Mouse (Mus musculus) ES-Bruce4 (cell line): ENCODE results near the gene Hopx. TPM values are rescaled to one million over a fixed set of nuclear protein-coding genes. Genes with fewer than 3 reads are reported as not detected.

Source experiments
- H3K27ac ChIP-seq: 2 replicates; pipeline ENCODE4 v1.5.1; 2012; ENCODE audit warnings: low read length, inconsistent platforms; ENCODE audit not compliant: insufficient read depth
- H3K27me3 ChIP-seq: 2 replicates; pipeline ENCODE4 v1.6.1; 2012; ENCODE audit warnings: mild to moderate bottlenecking, low read length, inconsistent platforms; ENCODE audit not compliant: control insufficient read depth, poor library complexity, insufficient read depth, severe bottlenecking
- H3K36me3 ChIP-seq: 2 replicates; pipeline ENCODE4 v1.6.1; 2012; ENCODE audit warnings: inconsistent platforms, mild to moderate bottlenecking, low read length, moderate library complexity; ENCODE audit not compliant: control insufficient read depth, poor library complexity, insufficient read depth, severe bottlenecking
- H3K4me1 ChIP-seq: one replicate; pipeline ENCODE4 v1.8.1; 2011; ENCODE audit warnings: low read length; ENCODE audit not compliant: control insufficient read depth, insufficient read depth
- H3K4me3 ChIP-seq: 2 replicates; pipeline ENCODE4 v1.5.1; 2011; ENCODE audit warnings: low read depth, mild to moderate bottlenecking, low read length
- H3K9ac ChIP-seq: 2 replicates; pipeline ENCODE4 v1.6.1; 2012; ENCODE audit warnings: low read depth, mild to moderate bottlenecking, inconsistent platforms; ENCODE audit not compliant: poor library complexity, severe bottlenecking
- H3K9me3 ChIP-seq: replicated peaks from 2 replicates; pipeline ENCODE4 v1.6.1; 2012; ENCODE audit warnings: mild to moderate bottlenecking, low read length, inconsistent platforms; ENCODE audit not compliant: control insufficient read depth, poor library complexity, insufficient read depth, severe bottlenecking
- CTCF ChIP-seq: IDR thresholded peaks from one replicate; pipeline ENCODE4 v1.8.1; 2011; ENCODE audit warnings: low read depth, low read length
- EP300 ChIP-seq: IDR thresholded peaks from 2 replicates; pipeline ENCODE4 v1.6.1; 2011; ENCODE audit warnings: low read depth, low read length; ENCODE audit not compliant: insufficient read depth
- POLR2A ChIP-seq: IDR thresholded peaks from one replicate; pipeline ENCODE4 v1.8.1; 2011; ENCODE audit warnings: low read length; ENCODE audit not compliant: insufficient read depth
- polyA plus RNA-seq: library from polyadenylated mRNA; stranded (reverse); fragments of >200 nt; gene quantifications from 2 replicates; pipeline ENCODE4 v1.2.4, GENCODE M21; 2011; ENCODE audit warnings: low read depth; ENCODE audit not compliant: missing spikeins, insufficient read depth, insufficient read length

The Hopx gene
- polyA plus RNA-seq, 1 experiment, result 8.9 TPM

DNA sequence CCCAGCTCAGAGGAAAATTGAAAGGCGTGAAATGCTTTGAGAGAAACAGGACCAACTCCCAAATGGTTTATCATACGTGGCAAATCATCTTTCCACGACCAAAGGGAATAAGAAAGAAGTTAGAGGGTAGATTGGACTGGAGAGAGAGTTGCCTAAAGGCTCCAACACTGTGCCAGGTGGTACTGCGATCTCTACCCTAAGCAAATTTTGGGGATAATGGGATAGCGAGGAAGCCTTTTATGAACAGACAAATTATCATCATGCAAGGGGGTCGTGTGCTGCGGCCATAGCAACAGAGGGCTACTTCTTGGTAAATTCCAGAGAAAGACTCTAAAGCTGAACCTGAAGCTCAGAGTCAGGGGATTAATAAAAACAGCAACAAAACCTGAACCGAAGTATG lies 21.0 kb downstream of the Hopx start:
- H3K36me3 ChIP-seq, result no peaks in the 10 kb centered on the region
- H3K27ac ChIP-seq, result no peak overlapping the region
- H3K27me3 ChIP-seq, result peaks cover 11% of the 10 kb centered on the region; the same call in 1 of the 2 replicates
- no peaks in the 10 kb centered on the region for H3K4me1 ChIP-seq
- TF ChIP-seq EP300 (no peak), POLR2A (no peak)
- H3K9ac ChIP-seq, result no peak overlapping the region
- H3K4me3 ChIP-seq, result no peak overlapping the region
- no peaks in the 10 kb centered on the region for H3K9me3 ChIP-seq

- Histone ChIP-seq H3K4me3 (no peak overlapping the region), H3K36me3 (no peaks in the 10 kb centered on the region), H3K27me3 (peaks cover 11% of the 10 kb centered on the region; the same call in 1 of the 2 replicates), H3K27ac (no peak overlapping the region), H3K9ac (no peak overlapping the region), H3K9me3 (no peaks in the 10 kb centered on the region), H3K4me1 (no peaks in the 10 kb centered on the region)
- TF ChIP-seq CTCF (no peak), POLR2A (no peak), EP300 (no peak)
These were observed 22.4 kb downstream of the Hopx start for GRCm38 (mm10) chr5:77092531-77092930.

DNA sequence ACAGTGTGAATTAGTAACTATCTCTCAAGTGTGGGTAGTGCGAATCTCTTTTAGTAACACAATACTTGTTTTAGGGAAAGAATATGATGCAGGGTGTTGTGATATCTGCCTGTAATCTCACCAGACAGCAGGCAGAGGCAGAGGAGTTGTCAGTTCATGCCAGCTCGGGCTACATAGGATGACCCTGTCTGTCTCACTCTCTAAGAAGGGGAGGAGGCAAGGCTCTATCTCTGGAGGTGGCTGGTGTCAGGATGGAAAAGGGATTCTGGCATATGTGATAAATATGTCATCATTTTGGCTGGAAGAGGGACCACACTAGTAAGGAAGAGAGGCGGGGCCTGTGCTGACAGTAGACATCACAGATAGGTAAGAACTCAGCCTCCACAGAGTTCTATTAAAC lies 23.0 kb downstream of the Hopx start:
- no peaks in the 10 kb centered on the region for H3K4me1 ChIP-seq
- peaks cover 11% of the 10 kb centered on the region; the same call in 1 of the 2 replicates for H3K27me3 ChIP-seq
- H3K36me3 ChIP-seq, result no peaks in the 10 kb centered on the region
- H3K9me3 ChIP-seq, result no peaks in the 10 kb centered on the region
- no peak overlapping the region for H3K9ac ChIP-seq
- H3K4me3 ChIP-seq, result no peak overlapping the region
- no peak for TF ChIP-seq POLR2A
- no peak for TF ChIP-seq CTCF
- no peak for TF ChIP-seq EP300
- H3K27ac ChIP-seq, result no peak overlapping the region

DNA sequence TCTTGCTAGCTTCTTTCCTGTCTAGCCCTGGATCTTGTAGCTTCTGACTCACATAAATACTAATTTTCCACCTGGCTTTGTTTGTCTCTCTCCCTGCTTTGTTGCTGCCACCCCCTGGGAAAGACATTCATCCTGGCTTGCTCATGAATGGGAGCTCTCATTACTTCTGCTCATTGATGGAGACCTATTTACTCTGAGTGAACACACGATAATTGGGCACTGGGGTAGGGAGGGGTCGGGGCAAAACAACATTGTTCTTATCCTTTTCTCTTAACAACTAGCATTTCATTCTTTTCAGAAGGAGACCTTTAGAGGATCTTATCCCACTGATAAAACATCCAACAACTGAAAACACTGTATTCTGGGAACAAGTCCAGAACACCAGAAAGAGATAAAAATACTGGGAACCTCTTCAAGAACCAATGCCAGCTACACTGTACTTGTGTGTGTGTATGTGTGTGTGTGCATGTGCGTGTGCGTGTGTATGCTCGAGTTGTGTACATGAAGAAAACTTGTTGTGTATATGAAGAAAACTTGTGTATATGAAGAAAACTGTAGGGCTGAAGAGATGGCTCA lies 24.3 kb downstream of the Hopx start:
- TF ChIP-seq POLR2A (no peak), CTCF (no peak), EP300 (no peak)
- Histone ChIP-seq H3K9ac (no peak overlapping the region), H3K4me1 (peaks cover 1% of the 10 kb centered on the region), H3K27ac (no peak overlapping the region), H3K36me3 (no peaks in the 10 kb centered on the region), H3K27me3 (peaks cover 7% of the 10 kb centered on the region; the same call in 1 of the 2 replicates), H3K4me3 (no peak overlapping the region), H3K9me3 (no peaks in the 10 kb centered on the region)

GRCm38 (mm10) chr5:77089901-77090300 lies 25.0 kb downstream of the Hopx start:
- TF ChIP-seq EP300 (no peak), POLR2A (no peak)
- Histone ChIP-seq H3K27me3 (peaks cover 4% of the 10 kb centered on the region; the same call in 1 of the 2 replicates), H3K27ac (no peak overlapping the region), H3K4me1 (peaks cover 1% of the 10 kb centered on the region), H3K9ac (no peak overlapping the region), H3K36me3 (no peaks in the 10 kb centered on the region), H3K4me3 (no peak overlapping the region), H3K9me3 (no peaks in the 10 kb centered on the region)

GRCm38 (mm10) chr5:77089294-77089693 lies 25.6 kb downstream of the Hopx start:
- H3K4me3 ChIP-seq, result no peak overlapping the region
- no peak overlapping the region for H3K9ac ChIP-seq
- TF ChIP-seq POLR2A (no peak), CTCF (peak; percentile 85)
- H3K4me1 ChIP-seq, result peaks cover 1% of the 10 kb centered on the region
- peaks cover 3% of the 10 kb centered on the region; the same call in 1 of the 2 replicates for H3K27me3 ChIP-seq
- no peaks in the 10 kb centered on the region for H3K9me3 ChIP-seq
- no peak overlapping the region for H3K27ac ChIP-seq
- H3K36me3 ChIP-seq, result no peaks in the 10 kb centered on the region
